Mouse (Mus musculus) heart, postnatal 14 days (tissue): ENCODE measurements at regions not wholly inside any gene's neighbourhood (a gene's known extent, or its start where the extent isn't known, plus 50 kb on each side); places are given as distances from the start of the nearest gene placed in this dataset.
"Not testable (repeated sequence)": the region's sequence is repeated elsewhere in the genome, so short reads cannot be mapped to it uniquely, and the experiment has no call there.

Experiments used
- DNase-seq, 2 experiments: peaks; one replicate each; pipeline ENCODE4 v3.0.0; 2021 to 2022
- intact Hi-C: fragments of 180-260 bp; cut with DNase I; formaldehyde crosslinking; loops from one replicate; pipeline ENCODE4 v1.15.1; 2025

GRCm38 (mm10) chrX:4899187-4899586 is 52.7 kb upstream of the Btbd35f27 start:
- peak; percentile 1 to 6 for DNase-seq

More at GRCm38 (mm10) chrX:4899187-4899586, 52.7 kb upstream of the Btbd35f27 start:
- intact Hi-C loops, result not testable (repeated sequence)
